Mouse (Mus musculus): ENCODE measurements around the gene Mettl7a3. TPM values are rescaled to one million over a fixed set of nuclear protein-coding genes. Genes with fewer than 3 reads are reported as not detected.
A peak's percentile ranks its signal among the peaks of the same experiment; 100 is the strongest.
"Not testable (repeated sequence)": the region's sequence is repeated elsewhere in the genome, so short reads cannot be mapped to it uniquely, and the experiment has no call there.

Mettl7a3 gene
- polyA plus RNA-seq, 1 experiment from 2014 or later, result 1.9 TPM

GRCm38 (mm10) chr15:100314448-100315145 lies 20.1 kb upstream of the Mettl7a3 start:
- no peak for ATAC-seq (ENCODE audit: low read depth)
- Histone ChIP-seq H3K27ac (replicated peaks) (no peak overlapping the region), H3K4me2 (no peak overlapping the region), H3K4me1 (replicated peaks) (no peaks in the 10 kb centered on the region), H3K27me3 (no peaks in the 10 kb centered on the region), H3K9ac (no peak overlapping the region), H3K36me3 (peaks cover 12% of the 10 kb centered on the region), H3K4me3 (no peak overlapping the region), H3K9me3 (no peaks in the 10 kb centered on the region)
- WGBS, result 91% methylated on average over 5 of the region's 5 CpGs

- not testable (repeated sequence) for H3K9me3 ChIP-seq; H3K27me3 ChIP-seq; H3K4me3 ChIP-seq; ATAC-seq (ENCODE audit: low read depth); H3K4me1 ChIP-seq (replicated peaks); H3K9ac ChIP-seq; H3K27ac ChIP-seq (replicated peaks); H3K4me2 ChIP-seq
- peaks cover 12% of the 10 kb centered on the region for H3K36me3 ChIP-seq
- whole genome bisulfite sequencing, result 83% methylated on average over 4 of the region's 4 CpGs
Observed at GRCm38 (mm10) chr15:100318014-100318671, 16.6 kb upstream of the Mettl7a3 start.

- ATAC-seq (ENCODE audit: low read depth), result no peak
- Histone ChIP-seq H3K4me1 (replicated peaks) (no peaks in the 10 kb centered on the region), H3K27ac (replicated peaks) (no peak overlapping the region), H3K9me3 (no peaks in the 10 kb centered on the region), H3K9ac (no peak overlapping the region), H3K27me3 (no peaks in the 10 kb centered on the region), H3K4me3 (no peak overlapping the region), H3K36me3 (0 out of 2 replicates have a peak, but pooled peaks cover under 1% of the 10 kb centered on the region), H3K4me2 (no peak overlapping the region)
- WGBS, result 88% methylated on average over 1 of the region's 1 CpGs
Observed at GRCm38 (mm10) chr15:100319884-100320283, 14.8 kb upstream of the Mettl7a3 start.

GRCm38 (mm10) chr15:100320295-100320905 lies 14.3 kb upstream of the Mettl7a3 start:
- WGBS, result 73% methylated on average over 9 of the region's 9 CpGs

GRCm38 (mm10) chr15:100321134-100321533 lies 13.6 kb upstream of the Mettl7a3 start:
- Histone ChIP-seq H3K27me3 (no peaks in the 10 kb centered on the region), H3K9me3 (no peaks in the 10 kb centered on the region), H3K4me3 (no peak overlapping the region), H3K4me2 (no peak overlapping the region), H3K27ac (replicated peaks) (no peak overlapping the region), H3K4me1 (replicated peaks) (no peaks in the 10 kb centered on the region), H3K9ac (no peak overlapping the region), H3K36me3 (no peaks in the 10 kb centered on the region)
- ATAC-seq (ENCODE audit: low read depth), result no peak
- 48% methylated on average over 5 of the region's 5 CpGs for WGBS

More at GRCm38 (mm10) chr15:100320295-100320905, 14.3 kb upstream of the Mettl7a3 start:
- Histone ChIP-seq H3K27ac (replicated peaks) (no peak overlapping the region), H3K4me3 (no peak overlapping the region), H3K27me3 (no peaks in the 10 kb centered on the region), H3K4me1 (replicated peaks) (no peaks in the 10 kb centered on the region), H3K9me3 (no peaks in the 10 kb centered on the region), H3K36me3 (no peaks in the 10 kb centered on the region), H3K4me2 (no peak overlapping the region), H3K9ac (no peak overlapping the region)
- no peak for ATAC-seq (ENCODE audit: low read depth)

- WGBS, result 71% methylated on average over 12 of the region's 12 CpGs
- ATAC-seq (ENCODE audit: low read depth), result no peak
- H3K27me3 ChIP-seq, result no peaks in the 10 kb centered on the region
- no peak overlapping the region for H3K4me3 ChIP-seq
- H3K36me3 ChIP-seq, result no peaks in the 10 kb centered on the region
- H3K9me3 ChIP-seq, result no peaks in the 10 kb centered on the region
- no peak overlapping the region for H3K4me2 ChIP-seq
- no peak overlapping the region for H3K27ac ChIP-seq (replicated peaks)
- H3K4me1 ChIP-seq (replicated peaks), result no peaks in the 10 kb centered on the region
- H3K9ac ChIP-seq, result no peak overlapping the region
Observed at GRCm38 (mm10) chr15:100324021-100324591, 10.6 kb upstream of the Mettl7a3 start.

GRCm38 (mm10) chr15:100325235-100325634 lies 9.5 kb upstream of the Mettl7a3 start:
- Histone ChIP-seq H3K27me3 (no peaks in the 10 kb centered on the region), H3K4me3 (no peak overlapping the region), H3K4me2 (no peak overlapping the region), H3K4me1 (replicated peaks) (peaks cover under 1% of the 10 kb centered on the region; the same call in 1 of the 2 replicates), H3K9me3 (no peaks in the 10 kb centered on the region), H3K36me3 (no peaks in the 10 kb centered on the region), H3K27ac (replicated peaks) (no peak overlapping the region), H3K9ac (no peak overlapping the region)
- ATAC-seq (ENCODE audit: low read depth), result no peak
- WGBS, result 92% methylated on average over 3 of the region's 3 CpGs

GRCm38 (mm10) chr15:100328089-100328488 lies 6.6 kb upstream of the Mettl7a3 start:
- not testable (repeated sequence) for H3K4me1 ChIP-seq (replicated peaks); H3K4me3 ChIP-seq; H3K36me3 ChIP-seq; H3K4me2 ChIP-seq; H3K27ac ChIP-seq (replicated peaks); ATAC-seq (ENCODE audit: low read depth); H3K9ac ChIP-seq; H3K9me3 ChIP-seq; H3K27me3 ChIP-seq
- 66% methylated on average over 4 of the region's 4 CpGs for WGBS

GRCm38 (mm10) chr15:100329336-100329735 lies 5.4 kb upstream of the Mettl7a3 start:
- not testable (repeated sequence) for H3K4me2 ChIP-seq, H3K27me3 ChIP-seq
- WGBS, result 31% methylated on average over 10 of the region's 10 CpGs

GRCm38 (mm10) chr15:100330739-100331138 lies 4.0 kb upstream of the Mettl7a3 start:
- no peaks in the 10 kb centered on the region for H3K9me3 ChIP-seq
- H3K36me3 ChIP-seq, result no peaks in the 10 kb centered on the region
- ATAC-seq (ENCODE audit: low read depth), result no peak

More at GRCm38 (mm10) chr15:100329336-100329735, 5.4 kb upstream of the Mettl7a3 start:
- not testable (repeated sequence) for H3K36me3 ChIP-seq; H3K9ac ChIP-seq; H3K27ac ChIP-seq (replicated peaks); H3K4me3 ChIP-seq; H3K9me3 ChIP-seq; H3K4me1 ChIP-seq (replicated peaks)
- 0 out of 2 replicates have a peak, but pooled peaks have one; percentile 23 for ATAC-seq (ENCODE audit: low read depth)

GRCm38 (mm10) chr15:100332077-100332961 lies 2.4 kb upstream of the Mettl7a3 start:
- not testable (repeated sequence) for H3K9ac ChIP-seq; H3K36me3 ChIP-seq; H3K4me2 ChIP-seq; H3K27me3 ChIP-seq; H3K4me3 ChIP-seq; H3K4me1 ChIP-seq (replicated peaks); H3K9me3 ChIP-seq; H3K27ac ChIP-seq (replicated peaks)
- ATAC-seq (ENCODE audit: low read depth), result peak; percentile 30; the same call in 1 of the 2 replicates
- WGBS, result 58% methylated on average over 3 of the region's 10 CpGs

More at GRCm38 (mm10) chr15:100330739-100331138, 4.0 kb upstream of the Mettl7a3 start:
- Histone ChIP-seq H3K4me3 (no peak overlapping the region), H3K4me1 (replicated peaks) (peaks cover 8% of the 10 kb centered on the region), H3K27me3 (no peaks in the 10 kb centered on the region), H3K9ac (no peak overlapping the region), H3K4me2 (no peak overlapping the region), H3K27ac (replicated peaks) (peak overlapping the region; percentile 43)
- 39% methylated on average over 7 of the region's 7 CpGs for WGBS
